Mouse (Mus musculus): ENCODE measurements around the gene S100a4. TPM values are rescaled to one million over a fixed set of nuclear protein-coding genes. Genes with fewer than 3 reads are reported as not detected.

Gene S100a4
- total and polyA plus RNA-seq, 3 experiments = 1.1 TPM; not detected in 2

GRCm38 (mm10) chr3:90560008-90560628 is 43.5 kb upstream of the S100a4 start, which contains the start of gene S100a3:
Gene S100a3, plus strand, starts transcription at chr3:90560578.
- dilution Hi-C loops (cut with MboI; ENCODE audit: extremely low pct_ligation_motif_present, extremely low pct_unique_long_range_greater_than_20kb, low sequenced_read_pairs) (no loop called here), in situ Hi-C loops (cut with MboI; ENCODE audit: low pct_ligation_motif_present, low pct_unique_long_range_greater_than_20kb, low sequenced_read_pairs) (no loop called here)
- H3K4me3 ChIP-seq (replicated peaks in 1 of 3; ENCODE audit: low read depth in 2 of 3, low read length in 2 of 3, poor library complexity in 1 of 3) = no peak within 1 kb of the TSS
- DNase-seq (ENCODE audit: extremely low read depth) = no peak
- no peak for TF ChIP-seq GABPA (IDR thresholded peaks at IDR 0.05; ENCODE audit: insufficient replicate concordance, low read depth, low read length)
- no peak for TF ChIP-seq PAX5 (IDR thresholded peaks at IDR 0.05; ENCODE audit: low read length)
- TF ChIP-seq ZMIZ1 (IDR thresholded peaks at IDR 0.05; ENCODE audit: low read depth, low read length) = no peak
- TF ChIP-seq TBP (conservative IDR thresholded peaks at IDR 0.05; ENCODE audit: low read depth, low read length) = no peak
- TF ChIP-seq HCFC1 (IDR thresholded peaks at IDR 0.05; ENCODE audit: low read depth, low read length) = no peak
- no peak for TF ChIP-seq CHD1 (IDR thresholded peaks at IDR 0.05; ENCODE audit: low read depth, low read length)
- no peaks in the 10 kb centered on the region for H3K79me2 ChIP-seq (replicated peaks; ENCODE audit: control insufficient read depth, extremely low read depth, insufficient read depth, poor library complexity, severe bottlenecking)
- H3K27me3 ChIP-seq (replicated peaks) = peaks cover 42% of the 10 kb centered on the region
- H3K4me2 ChIP-seq (ENCODE audit: insufficient read depth, low read depth, poor library complexity, severe bottlenecking) = no peak within 1 kb of the TSS
- H3K4me1 ChIP-seq (ENCODE audit: control insufficient read depth in 1 of 2, insufficient read depth in 2 of 2) = no peaks in the 10 kb centered on the region
- H3K36me3 ChIP-seq (replicated peaks in 1 of 2; ENCODE audit: control insufficient read depth in 1 of 2, insufficient read depth in 1 of 2, low read length in 1 of 2) = no peaks in the 10 kb centered on the region
- no peaks in the 10 kb centered on the region for H3K9me3 ChIP-seq (replicated peaks; ENCODE audit: low read length)
- H3K9ac ChIP-seq (ENCODE audit: insufficient read depth, low read depth) = no peak within 1 kb of the TSS
- no peak within 1 kb of the TSS for H3K27ac ChIP-seq (ENCODE audit: insufficient read depth, low read depth)

- no peak overlapping the region for H3K4me2 ChIP-seq (ENCODE audit: insufficient read depth, low read depth, poor library complexity, severe bottlenecking)
- H3K27me3 ChIP-seq (replicated peaks) = peaks cover 2% of the 10 kb centered on the region
- dilution Hi-C loops (cut with MboI; ENCODE audit: extremely low pct_ligation_motif_present, extremely low pct_unique_long_range_greater_than_20kb, low sequenced_read_pairs) = no loop called here
- in situ Hi-C loops (cut with MboI; ENCODE audit: low pct_ligation_motif_present, low pct_unique_long_range_greater_than_20kb, low sequenced_read_pairs) = no loop called here
- H3K9me3 ChIP-seq (replicated peaks; ENCODE audit: low read length) = no peaks in the 10 kb centered on the region
- H3K36me3 ChIP-seq (replicated peaks in 1 of 2; ENCODE audit: control insufficient read depth in 1 of 2, insufficient read depth in 1 of 2, low read length in 1 of 2) = no peaks in the 10 kb centered on the region
- no peaks in the 10 kb centered on the region for H3K79me2 ChIP-seq (replicated peaks; ENCODE audit: control insufficient read depth, extremely low read depth, insufficient read depth, poor library complexity, severe bottlenecking)
- TF ChIP-seq GABPA (IDR thresholded peaks at IDR 0.05; ENCODE audit: insufficient replicate concordance, low read depth, low read length) = no peak
- no peak for TF ChIP-seq ZMIZ1 (IDR thresholded peaks at IDR 0.05; ENCODE audit: low read depth, low read length)
- TF ChIP-seq PAX5 (IDR thresholded peaks at IDR 0.05; ENCODE audit: low read length) = no peak
- TF ChIP-seq MAX (IDR thresholded peaks at IDR 0.05; ENCODE audit: low read length) = no peak
- no peak for TF ChIP-seq USF1 (IDR thresholded peaks at IDR 0.05; ENCODE audit: low read depth, low read length)
- TF ChIP-seq ELF1 (IDR thresholded peaks at IDR 0.05; ENCODE audit: low read depth, low read length) = no peak
- H3K9ac ChIP-seq (ENCODE audit: insufficient read depth, low read depth) = no peak overlapping the region
- no peak overlapping the region for H3K4me3 ChIP-seq (replicated peaks in 1 of 3; ENCODE audit: low read depth in 2 of 3, low read length in 2 of 3, poor library complexity in 1 of 3)
- no peaks in the 10 kb centered on the region for H3K4me1 ChIP-seq (ENCODE audit: control insufficient read depth in 1 of 2, insufficient read depth in 2 of 2)
- no peak overlapping the region for H3K27ac ChIP-seq (ENCODE audit: insufficient read depth, low read depth)
- no peak for DNase-seq (ENCODE audit: extremely low read depth)
These were observed 28.9 kb upstream of the S100a4 start for GRCm38 (mm10) chr3:90574691-90575090.

- Histone ChIP-seq H3K79me2 (replicated peaks; ENCODE audit: control insufficient read depth, extremely low read depth, insufficient read depth, poor library complexity, severe bottlenecking) (no peaks in the 10 kb centered on the region), H3K4me3 (replicated peaks in 1 of 3; ENCODE audit: low read depth in 2 of 3, low read length in 2 of 3, poor library complexity in 1 of 3) (no peak overlapping the region), H3K36me3 (replicated peaks in 1 of 2; ENCODE audit: control insufficient read depth in 1 of 2, insufficient read depth in 1 of 2, low read length in 1 of 2) (no peaks in the 10 kb centered on the region), H3K9me3 (replicated peaks; ENCODE audit: low read length) (no peaks in the 10 kb centered on the region), H3K27me3 (replicated peaks) (peaks cover 2% of the 10 kb centered on the region), H3K4me2 (ENCODE audit: insufficient read depth, low read depth, poor library complexity, severe bottlenecking) (no peak overlapping the region), H3K4me1 (ENCODE audit: control insufficient read depth in 1 of 2, insufficient read depth in 2 of 2) (no peaks in the 10 kb centered on the region), H3K9ac (ENCODE audit: insufficient read depth, low read depth) (no peak overlapping the region), H3K27ac (ENCODE audit: insufficient read depth, low read depth) (no peak overlapping the region)
- DNase-seq (ENCODE audit: extremely low read depth) = no peak
- TF ChIP-seq ZC3H11A (IDR thresholded peaks at IDR 0.05; ENCODE audit: low read depth, low read length) = no peak
- TF ChIP-seq NELFE (IDR thresholded peaks at IDR 0.05; ENCODE audit: low read depth, low read length) = no peak
- TF ChIP-seq CHD1 (IDR thresholded peaks at IDR 0.05; ENCODE audit: low read depth, low read length) = no peak
- no peak for TF ChIP-seq ZNF384 (IDR thresholded peaks at IDR 0.05; ENCODE audit: low read depth, low read length)
- TF ChIP-seq USF2 (conservative IDR thresholded peaks at IDR 0.05; ENCODE audit: low read depth, low read length) = no peak
- TF ChIP-seq JUN (IDR thresholded peaks at IDR 0.05; ENCODE audit: insufficient read depth, low read depth, low read length) = no peak
- no peak for TF ChIP-seq MAFK (IDR thresholded peaks at IDR 0.05; ENCODE audit: insufficient replicate concordance, low read length)
- no peak for TF ChIP-seq MXI1 (IDR thresholded peaks at IDR 0.05; ENCODE audit: low read depth, low read length)
- TF ChIP-seq SMC3 (IDR thresholded peaks at IDR 0.05; ENCODE audit: low read depth, low read length) = no peak
- TF ChIP-seq ELF1 (IDR thresholded peaks at IDR 0.05; ENCODE audit: low read depth, low read length) = no peak
- TF ChIP-seq GABPA (IDR thresholded peaks at IDR 0.05; ENCODE audit: insufficient replicate concordance, low read depth, low read length) = no peak
- TF ChIP-seq ETS1 (conservative IDR thresholded peaks at IDR 0.05; ENCODE audit: low read depth, low read length) = no peak
- TF ChIP-seq SIN3A (IDR thresholded peaks at IDR 0.05; ENCODE audit: low read length) = no peak
- TF ChIP-seq ZKSCAN1 (IDR thresholded peaks at IDR 0.05; ENCODE audit: borderline replicate concordance, low read depth, low read length) = no peak
- no peak for TF ChIP-seq TBP (conservative IDR thresholded peaks at IDR 0.05; ENCODE audit: low read depth, low read length)
- in situ Hi-C loops (cut with MboI; ENCODE audit: low pct_ligation_motif_present, low pct_unique_long_range_greater_than_20kb, low sequenced_read_pairs) = no loop called here
- dilution Hi-C loops (cut with MboI; ENCODE audit: extremely low pct_ligation_motif_present, extremely low pct_unique_long_range_greater_than_20kb, low sequenced_read_pairs) = no loop called here
These were observed 28.3 kb upstream of the S100a4 start for GRCm38 (mm10) chr3:90575320-90575719.

Data from CH12.LX (cell line).